Mouse (Mus musculus) ES-E14 (cell line): Measurements from ENCODE around the gene Mettl1. TPM values are rescaled to one million over a fixed set of nuclear protein-coding genes. Genes with fewer than 3 reads are reported as not detected.

Experiments used
- DNase-seq: peaks from one replicate; pipeline ENCODE4 v3.0.0-alpha.2; 2013; ENCODE audit warnings: low read depth, low spot score
- H3K27ac ChIP-seq: 2 replicates; pipeline ENCODE4 v1.5.1; 2012; ENCODE audit warnings: low read depth, mild to moderate bottlenecking, low read length, moderate library complexity, mixed read lengths; ENCODE audit not compliant: poor library complexity, insufficient read depth, severe bottlenecking
- H3K36me3 ChIP-seq: 2 replicates; pipeline ENCODE4 v1.6.1; 2012; ENCODE audit warnings: mild to moderate bottlenecking, low read length, moderate library complexity, mixed read lengths; ENCODE audit not compliant: control insufficient read depth, poor library complexity, insufficient read depth, severe bottlenecking
- H3K4me1 ChIP-seq, 2 experiments: fragments of 150-350 bp in 1 of 2; sonication (generic) in 1 of 2; 2 replicates each; pipeline ENCODE4 v1.6.1; 2012; ENCODE audit warnings: low read length in 2 of 2, mild to moderate bottlenecking in 1 of 2, mixed read lengths in 1 of 2; ENCODE audit not compliant: control insufficient read depth in 2 of 2, insufficient read depth in 2 of 2, poor library complexity in 1 of 2
- H3K4me3 ChIP-seq, 2 experiments: fragments of 150-350 bp in 1 of 2; sonication (generic) in 1 of 2; 2 replicates each; pipeline ENCODE4 v1.5.1; 2012; ENCODE audit warnings: low read length in 2 of 2, low read depth in 1 of 2, mild to moderate bottlenecking in 1 of 2, mixed read lengths in 1 of 2; ENCODE audit not compliant: insufficient read depth in 1 of 2, poor library complexity in 1 of 2, severe bottlenecking in 1 of 2
- H3K9ac ChIP-seq: 2 replicates; pipeline ENCODE4 v1.6.1; 2012; ENCODE audit warnings: low read depth, mild to moderate bottlenecking, low read length, mixed read lengths; ENCODE audit not compliant: poor library complexity, insufficient read depth, severe bottlenecking
- H3K9me3 ChIP-seq: fragments of 150-350 bp; sonication (generic); 2 replicates; pipeline ENCODE4 v1.6.1; 2012; ENCODE audit warnings: low read depth, mild to moderate bottlenecking, low read length; ENCODE audit not compliant: control insufficient read depth, insufficient read depth
- CHD2 ChIP-seq: IDR thresholded peaks from 2 replicates; pipeline ENCODE4 v1.6.1; 2014; ENCODE audit warnings: mild to moderate bottlenecking, low read depth, low read length, inconsistent platforms
- HCFC1 ChIP-seq: IDR thresholded peaks from 2 replicates; pipeline ENCODE4 v1.6.1; 2012; ENCODE audit warnings: low read length, inconsistent platforms, borderline replicate concordance; ENCODE audit not compliant: insufficient read depth
- MAFK ChIP-seq: IDR thresholded peaks from 2 replicates; pipeline ENCODE4 v1.6.1; 2014; ENCODE audit warnings: mild to moderate bottlenecking, low read depth, low read length, inconsistent platforms; ENCODE audit not compliant: insufficient read depth
- ZC3H11A ChIP-seq: IDR thresholded peaks from 2 replicates; pipeline ENCODE4 v1.6.1; 2012; ENCODE audit warnings: low read depth, mild to moderate bottlenecking, inconsistent platforms, low read length, borderline replicate concordance
- ZNF384 ChIP-seq: IDR thresholded peaks from 2 replicates; pipeline ENCODE4 v1.6.1; 2012; ENCODE audit warnings: low read depth, low read length, inconsistent platforms
- in situ Hi-C, 2 experiments: fragments of 600-800 bp; cut with MboI; formaldehyde crosslinking; loops; one replicate each; pipeline ENCODE4 v1.15.1; 2025; ENCODE audit warnings: low sequenced_read_pairs in 2 of 2, inconsistent platforms in 1 of 2; ENCODE audit not compliant: unreplicated experiment in 2 of 2
- total RNA-seq: library from RNA; depleted of rRNA; stranded (reverse); fragments of 300-350 nt; gene quantifications from 2 replicates; pipeline ENCODE4 v1.2.3, GENCODE M21; 2012

The Mettl1 gene
- total RNA-seq, 1 experiment, result 20.4 TPM

DNA sequence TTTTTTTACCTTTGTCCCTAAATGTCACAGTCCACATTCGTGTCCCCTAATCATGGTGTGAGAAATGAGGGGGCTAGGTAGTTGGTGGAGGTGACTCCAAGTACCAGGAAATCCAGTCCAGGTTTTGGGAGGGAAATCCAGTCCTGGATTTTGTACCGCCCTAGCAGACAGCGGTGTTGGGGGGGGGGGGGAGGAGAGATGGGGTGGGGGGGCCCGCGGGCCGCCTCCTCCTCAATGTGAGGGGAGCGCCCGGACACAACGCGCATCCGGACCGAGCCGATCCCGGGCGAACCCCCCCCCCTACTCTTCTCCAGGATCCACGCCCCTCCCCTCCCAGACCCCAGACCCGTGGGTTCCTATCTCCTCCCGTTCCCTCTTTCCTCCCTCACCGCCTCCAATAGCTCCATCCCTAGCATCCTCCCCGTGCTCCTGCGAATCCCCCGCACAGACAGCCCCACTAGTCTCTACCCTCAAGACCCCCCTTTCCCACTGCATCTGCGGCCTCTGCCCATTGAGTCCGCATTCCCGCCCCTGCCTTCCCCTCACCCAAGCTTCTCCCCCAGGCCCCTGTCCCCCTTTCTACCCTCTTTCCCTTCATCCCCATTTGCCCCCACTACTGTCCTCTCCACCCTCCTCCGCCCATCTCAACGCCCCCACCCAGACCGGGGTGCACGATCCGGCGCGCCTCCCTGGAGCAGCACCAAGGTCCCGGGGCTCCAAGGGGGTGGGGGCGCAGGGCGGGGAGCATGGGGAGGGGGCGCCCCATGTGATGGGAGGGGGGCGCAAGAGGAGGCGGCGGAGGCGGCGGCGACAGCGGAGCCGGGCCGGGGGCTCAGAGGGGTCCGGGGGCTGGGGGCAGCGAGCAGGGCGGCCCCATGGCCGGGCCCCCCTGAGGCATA is 37.7 kb downstream of the Mettl1 start:
- Histone ChIP-seq H3K27ac (no peak overlapping the region), H3K4me3 (peak overlapping the region; percentile 55 to 67), H3K9me3 (no peaks in the 10 kb centered on the region), H3K4me1 (peaks cover 0 to 12% of the 10 kb centered on the region in 2 experiments; a peak in 1 of 4 replicates), H3K9ac (peak overlapping the region; percentile 58; the same call in 1 of the 2 replicates), H3K36me3 (no peaks in the 10 kb centered on the region)
- in situ Hi-C loops, result no loop called here
- TF ChIP-seq ZC3H11A (no peak), HCFC1 (no peak), ZNF384 (no peak), CHD2 (no peak), MAFK (no peak)
- DNase-seq, result no peak

DNA sequence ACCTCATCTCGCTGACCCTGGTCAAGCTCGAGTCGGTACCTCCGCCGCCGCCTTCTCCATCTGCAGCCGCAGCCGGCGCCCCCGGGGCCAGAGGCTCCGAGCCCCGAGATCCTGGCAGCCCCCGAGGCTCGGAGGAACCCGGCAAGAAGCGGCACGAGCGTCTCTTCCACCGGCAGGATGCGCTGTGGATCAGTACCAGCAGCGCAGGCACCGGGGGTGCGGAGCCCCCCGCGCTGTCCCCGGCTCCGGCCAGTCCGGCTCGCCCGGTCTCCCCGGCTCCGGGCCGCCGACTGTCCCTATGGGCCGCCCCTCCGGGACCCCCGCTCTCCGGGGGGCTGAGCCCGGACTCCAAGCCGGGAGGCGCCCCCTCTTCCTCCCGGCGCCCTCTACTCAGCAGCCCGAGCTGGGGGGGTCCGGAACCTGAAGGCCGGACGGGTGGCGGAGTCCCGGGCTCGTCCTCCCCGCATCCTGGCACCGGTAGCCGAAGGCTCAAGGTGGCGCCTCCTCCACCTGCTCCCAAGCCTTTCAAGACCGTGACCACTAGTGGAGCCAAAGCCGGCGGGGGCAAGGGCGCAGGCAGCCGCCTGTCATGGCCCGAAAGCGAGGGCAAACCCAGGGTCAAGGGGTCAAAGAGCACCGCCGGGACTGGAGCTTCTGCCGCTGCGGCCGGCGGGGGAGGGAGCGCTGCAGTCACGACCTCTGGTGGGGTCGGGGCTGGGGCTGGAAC is 38.6 kb downstream of the Mettl1 start:
- Histone ChIP-seq H3K36me3 (no peaks in the 10 kb centered on the region), H3K27ac (no peak overlapping the region), H3K4me1 (peaks cover 0 to 12% of the 10 kb centered on the region in 2 experiments; a peak in 1 of 4 replicates), H3K9ac (peak overlapping the region; percentile 58; the same call in 1 of the 2 replicates), H3K4me3 (peak overlapping the region; percentile 55 to 67; a peak in 3 of 4 replicates), H3K9me3 (no peaks in the 10 kb centered on the region)
- in situ Hi-C loops, result no loop called here
- TF ChIP-seq ZC3H11A (no peak), CHD2 (no peak), HCFC1 (no peak), ZNF384 (no peak), MAFK (no peak)
- DNase-seq, result no peak

DNA sequence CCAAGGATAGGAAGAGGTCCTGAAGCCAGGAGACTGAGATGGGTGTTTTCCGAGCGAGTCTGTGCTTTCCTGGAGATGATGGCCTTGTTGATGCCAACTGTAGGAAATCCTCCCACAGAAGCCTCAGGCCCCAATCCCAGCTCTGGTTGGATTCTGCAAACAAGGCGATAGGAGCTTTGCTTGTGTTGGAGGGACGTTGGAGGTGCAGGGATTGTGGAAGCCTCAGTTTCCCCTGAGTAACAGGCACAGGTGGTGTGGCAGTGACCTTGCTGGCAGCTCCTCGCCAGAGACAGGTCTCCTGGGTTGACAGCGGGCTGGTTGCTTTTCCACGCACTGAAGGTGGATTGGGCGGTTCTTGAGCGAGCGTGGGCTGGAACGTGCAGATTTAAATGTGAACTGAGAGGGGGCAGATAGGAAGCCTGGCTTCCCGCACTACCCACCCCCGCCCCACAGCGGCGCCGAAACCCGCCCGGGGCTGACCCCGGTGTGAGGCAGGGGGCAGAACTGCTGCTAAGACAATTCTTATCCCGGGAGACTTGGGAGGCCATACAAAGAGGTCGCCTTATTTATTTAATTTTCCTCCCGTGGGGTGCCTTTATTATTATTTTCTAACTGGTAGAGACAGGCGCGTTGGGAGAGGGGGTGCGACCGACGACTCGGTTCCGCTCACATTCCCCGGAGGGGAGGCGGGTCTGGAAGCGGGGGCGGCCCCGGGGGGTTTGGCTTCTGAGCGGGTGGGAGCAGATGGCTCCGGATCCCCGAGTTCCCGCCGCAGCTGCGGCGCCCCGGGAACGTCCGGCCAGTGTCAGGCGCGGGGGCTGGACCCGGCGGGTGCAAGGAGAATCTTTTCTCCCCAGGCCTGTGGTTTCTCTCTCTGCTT is 39.9 kb downstream of the Mettl1 start:
- Histone ChIP-seq H3K27ac (no peak overlapping the region), H3K9ac (no peak overlapping the region), H3K4me3 (peak overlapping the region; percentile 11 to 29; a peak in 2 of 4 replicates), H3K9me3 (no peaks in the 10 kb centered on the region), H3K4me1 (peaks cover 0 to 12% of the 10 kb centered on the region in 2 experiments; a peak in 1 of 4 replicates), H3K36me3 (no peaks in the 10 kb centered on the region)
- TF ChIP-seq ZC3H11A (no peak), CHD2 (no peak), HCFC1 (no peak), ZNF384 (no peak), MAFK (no peak)
- in situ Hi-C loops, result no loop called here
- DNase-seq, result no peak
